Mouse (Mus musculus) midbrain, embryonic 15.5 days (tissue): Measurements from ENCODE around the gene Krt17. TPM values are rescaled to one million over a fixed set of nuclear protein-coding genes. Genes with fewer than 3 reads are reported as not detected.
"Not testable (repeated sequence)": the region's sequence is repeated elsewhere in the genome, so short reads cannot be mapped to it uniquely, and the experiment has no call there.

Experiments
- ATAC-seq: fragments of 200-750 bp; cut with Nextera tagmentation; replicated peaks from 2 replicates; pipeline ENCODE4 v1.8.0; 2017; ENCODE audit warnings: moderate TSS enrichment
- H3K27ac ChIP-seq: fragments of 300-500 bp; sonication (generic); 2 replicates; pipeline ENCODE4 v1.5.1; 2015; ENCODE audit warnings: mild to moderate bottlenecking, inconsistent platforms
- H3K27me3 ChIP-seq: fragments of 300-500 bp; sonication (generic); replicated peaks from 2 replicates; pipeline ENCODE4 v1.6.1; 2015; ENCODE audit warnings: inconsistent platforms
- H3K36me3 ChIP-seq: fragments of 300-500 bp; sonication (generic); replicated peaks from 2 replicates; pipeline ENCODE4 v1.6.1; 2015; ENCODE audit warnings: inconsistent platforms
- H3K4me1 ChIP-seq: fragments of 300-500 bp; sonication (generic); 2 replicates; pipeline ENCODE4 v1.6.1; 2015; ENCODE audit warnings: inconsistent platforms
- H3K4me2 ChIP-seq: fragments of 300-500 bp; sonication (generic); 2 replicates; pipeline ENCODE4 v1.6.1; 2015; ENCODE audit warnings: inconsistent platforms, mild to moderate bottlenecking, moderate library complexity
- H3K4me3 ChIP-seq: fragments of 300-500 bp; sonication (generic); 2 replicates; pipeline ENCODE4 v1.5.1; 2015; ENCODE audit warnings: mild to moderate bottlenecking, inconsistent platforms
- H3K9ac ChIP-seq: fragments of 300-500 bp; sonication (generic); 2 replicates; pipeline ENCODE4 v1.6.1; 2015; ENCODE audit warnings: mild to moderate bottlenecking, inconsistent platforms
- H3K9me3 ChIP-seq: fragments of 300-500 bp; sonication (generic); 2 replicates; pipeline ENCODE4 v1.6.1; 2016; ENCODE audit warnings: inconsistent platforms
- WGBS: fragments of 180-500 bp; shearing (Covaris S2); methylation state at CpG from one replicate; pipeline ENCODE4 v1.1.7; 2015; ENCODE audit warnings: mixed read lengths; 5-methylcytosine and 5-hydroxymethylcytosine counted together
- polyA plus RNA-seq: library from polyadenylated mRNA; unstranded; fragments of >200 nt; fragmentation: Nextera tagmentation; extraction: Ambion mirVana; gene quantifications from 2 replicates; pipeline ENCODE4 v1.2.1, GENCODE M21; 2015

Krt17 gene
- polyA plus RNA-seq: 1.1 TPM in 1 of 2 replicates, not detected in the other

GRCm38 (mm10) chr11:100260514-100261234, at the start of gene Krt17:
Gene Krt17 (minus strand): TSS chr11:100261029.
- Histone ChIP-seq H3K9me3 (no peaks in the 10 kb centered on the region), H3K27ac (no peak within 1 kb of the TSS), H3K27me3 (no peaks in the 10 kb centered on the region), H3K4me2 (no peak within 1 kb of the TSS), H3K4me1 (no peaks in the 10 kb centered on the region; the same call in 1 of the 2 replicates), H3K36me3 (no peaks in the 10 kb centered on the region), H3K9ac (no peak within 1 kb of the TSS), H3K4me3 (no peak within 1 kb of the TSS)
- 79% methylated on average over 21 of the region's 21 CpGs for WGBS
- no peak for ATAC-seq

- H3K4me3 ChIP-seq, ATAC-seq, H3K4me2 ChIP-seq, H3K27ac ChIP-seq, H3K36me3 ChIP-seq, H3K9me3 ChIP-seq, H3K9ac ChIP-seq, H3K4me1 ChIP-seq, H3K27me3 ChIP-seq: not testable (repeated sequence)
- WGBS: 91% methylated on average over 6 of the region's 6 CpGs
Measured at GRCm38 (mm10) chr11:100308672-100309071, 47.8 kb upstream of the Krt17 start.

GRCm38 (mm10) chr11:100307900-100308299, 47.1 kb upstream of the Krt17 start:
- Histone ChIP-seq H3K4me2 (no peak overlapping the region), H3K4me3 (no peak overlapping the region), H3K36me3 (no peaks in the 10 kb centered on the region), H3K27me3 (no peaks in the 10 kb centered on the region), H3K4me1 (0 out of 2 replicates have a peak, but pooled peaks cover 9% of the 10 kb centered on the region), H3K9ac (no peak overlapping the region), H3K27ac (no peak overlapping the region), H3K9me3 (no peaks in the 10 kb centered on the region)
- 92% methylated on average over 5 of the region's 5 CpGs for WGBS
- no peak for ATAC-seq

GRCm38 (mm10) chr11:100301292-100301691, 40.5 kb upstream of the Krt17 start:
- H3K4me2 ChIP-seq: no peak overlapping the region
- no peak for ATAC-seq
- peaks cover 4% of the 10 kb centered on the region for H3K4me1 ChIP-seq
- no peaks in the 10 kb centered on the region for H3K9me3 ChIP-seq
- 91% methylated on average over 5 of the region's 5 CpGs for WGBS
- H3K27ac ChIP-seq: no peak overlapping the region
- no peak overlapping the region for H3K4me3 ChIP-seq
- H3K9ac ChIP-seq: no peak overlapping the region
- H3K36me3 ChIP-seq: no peaks in the 10 kb centered on the region
- no peaks in the 10 kb centered on the region for H3K27me3 ChIP-seq

- no peak overlapping the region for H3K9ac ChIP-seq
- no peaks in the 10 kb centered on the region for H3K36me3 ChIP-seq
- H3K4me1 ChIP-seq: peaks cover 4% of the 10 kb centered on the region
- H3K4me2 ChIP-seq: no peak overlapping the region
- no peak overlapping the region for H3K27ac ChIP-seq
- no peak overlapping the region for H3K4me3 ChIP-seq
- 11% methylated on average over 5 of the region's 5 CpGs for WGBS
- no peaks in the 10 kb centered on the region for H3K27me3 ChIP-seq
- no peak for ATAC-seq
- H3K9me3 ChIP-seq: no peaks in the 10 kb centered on the region
Measured at GRCm38 (mm10) chr11:100300293-100300692, 39.5 kb upstream of the Krt17 start.

- Histone ChIP-seq H3K9me3 (no peaks in the 10 kb centered on the region), H3K27ac (no peak overlapping the region), H3K36me3 (no peaks in the 10 kb centered on the region), H3K4me2 (peak overlapping the region; percentile 42), H3K4me1 (peaks cover 4% of the 10 kb centered on the region), H3K9ac (no peak overlapping the region), H3K4me3 (0 out of 2 replicates have a peak overlapping the region, but pooled peaks have one; percentile 21), H3K27me3 (no peaks in the 10 kb centered on the region)
- ATAC-seq: peak; percentile 76
- WGBS: 19% methylated on average over 18 of the region's 18 CpGs
Measured at GRCm38 (mm10) chr11:100298274-100299036, 37.6 kb upstream of the Krt17 start.

GRCm38 (mm10) chr11:100297801-100298200, 37.0 kb upstream of the Krt17 start:
- Histone ChIP-seq H3K9ac (no peak overlapping the region), H3K9me3 (no peaks in the 10 kb centered on the region), H3K36me3 (no peaks in the 10 kb centered on the region), H3K27me3 (no peaks in the 10 kb centered on the region), H3K4me3 (0 out of 2 replicates have a peak overlapping the region, but pooled peaks have one; percentile 21), H3K4me1 (peaks cover 4% of the 10 kb centered on the region), H3K27ac (no peak overlapping the region), H3K4me2 (peak overlapping the region; percentile 42)
- WGBS: 47% methylated on average over 5 of the region's 5 CpGs
- ATAC-seq: no peak

- H3K4me2 ChIP-seq: peak overlapping the region; percentile 17
- H3K36me3 ChIP-seq: no peaks in the 10 kb centered on the region
- H3K27ac ChIP-seq: no peak overlapping the region
- no peak overlapping the region for H3K4me3 ChIP-seq
- 1% methylated on average over 10 of the region's 10 CpGs for WGBS
- no peaks in the 10 kb centered on the region for H3K27me3 ChIP-seq
- no peak overlapping the region for H3K9ac ChIP-seq
- peaks cover 4% of the 10 kb centered on the region for H3K4me1 ChIP-seq
- ATAC-seq: peak; percentile 10; the same call in 1 of the 2 replicates
- no peaks in the 10 kb centered on the region for H3K9me3 ChIP-seq
Measured at GRCm38 (mm10) chr11:100295308-100295707, 34.5 kb upstream of the Krt17 start.

- no peak overlapping the region for H3K4me2 ChIP-seq
- no peak overlapping the region for H3K9ac ChIP-seq
- H3K27me3 ChIP-seq: no peaks in the 10 kb centered on the region
- no peaks in the 10 kb centered on the region for H3K9me3 ChIP-seq
- no peak overlapping the region for H3K4me3 ChIP-seq
- no peak overlapping the region for H3K27ac ChIP-seq
- H3K4me1 ChIP-seq: peaks cover under 1% of the 10 kb centered on the region
- WGBS: 41% methylated on average over 6 of the region's 6 CpGs
- no peaks in the 10 kb centered on the region for H3K36me3 ChIP-seq
- ATAC-seq: no peak
Measured at GRCm38 (mm10) chr11:100292884-100293283, 32.1 kb upstream of the Krt17 start.

GRCm38 (mm10) chr11:100290235-100290634, 29.4 kb upstream of the Krt17 start:
- Histone ChIP-seq H3K27me3 (no peaks in the 10 kb centered on the region), H3K4me1 (no peaks in the 10 kb centered on the region), H3K4me2 (no peak overlapping the region), H3K4me3 (no peak overlapping the region), H3K27ac (no peak overlapping the region), H3K9ac (no peak overlapping the region), H3K9me3 (no peaks in the 10 kb centered on the region), H3K36me3 (no peaks in the 10 kb centered on the region)
- 40% methylated on average over 5 of the region's 5 CpGs for WGBS
- no peak for ATAC-seq

GRCm38 (mm10) chr11:100288942-100289341, 28.1 kb upstream of the Krt17 start:
- no peaks in the 10 kb centered on the region for H3K4me1 ChIP-seq
- no peak for ATAC-seq
- 89% methylated on average over 6 of the region's 6 CpGs for WGBS

GRCm38 (mm10) chr11:100287024-100287423, 26.2 kb upstream of the Krt17 start:
- no peak overlapping the region for H3K9ac ChIP-seq
- H3K27ac ChIP-seq: no peak overlapping the region
- H3K4me1 ChIP-seq: no peaks in the 10 kb centered on the region
- H3K4me2 ChIP-seq: no peak overlapping the region
- no peaks in the 10 kb centered on the region for H3K9me3 ChIP-seq
- no peak for ATAC-seq
- H3K4me3 ChIP-seq: no peak overlapping the region
- no peaks in the 10 kb centered on the region for H3K27me3 ChIP-seq
- H3K36me3 ChIP-seq: no peaks in the 10 kb centered on the region
- WGBS: 41% methylated on average over 10 of the region's 10 CpGs

More at GRCm38 (mm10) chr11:100288942-100289341, 28.1 kb upstream of the Krt17 start:
- no peaks in the 10 kb centered on the region for H3K27me3 ChIP-seq
- H3K9ac ChIP-seq: no peak overlapping the region
- no peak overlapping the region for H3K4me2 ChIP-seq
- no peak overlapping the region for H3K4me3 ChIP-seq
- H3K27ac ChIP-seq: no peak overlapping the region
- no peaks in the 10 kb centered on the region for H3K36me3 ChIP-seq
- no peaks in the 10 kb centered on the region for H3K9me3 ChIP-seq
